Mouse (Mus musculus) embryonic facial prominence, embryonic 13.5 days (tissue): ENCODE results near the gene H2al1h. TPM values are rescaled to one million over a fixed set of nuclear protein-coding genes. Genes with fewer than 3 reads are reported as not detected.
"Not testable (repeated sequence)": the region's sequence is repeated elsewhere in the genome, so short reads cannot be mapped to it uniquely, and the experiment has no call there.

Source experiments
- ATAC-seq: fragments of 200-750 bp; cut with Nextera tagmentation; 2 replicates; pipeline ENCODE4 v1.8.0; 2017; ENCODE audit warnings: low read depth; ENCODE audit not compliant: insufficient number of reproducible peaks, insufficient read depth, low FRiP score, low TSS enrichment
- H3K27ac ChIP-seq: fragments of 300-500 bp; sonication (generic); 2 replicates; pipeline ENCODE4 v1.5.1; 2015; ENCODE audit warnings: moderate library complexity, mild to moderate bottlenecking, inconsistent platforms
- H3K27me3 ChIP-seq: fragments of 300-500 bp; sonication (generic); 2 replicates; pipeline ENCODE4 v1.6.1; 2015; ENCODE audit warnings: mild to moderate bottlenecking, inconsistent platforms
- H3K36me3 ChIP-seq: fragments of 300-500 bp; sonication (generic); 2 replicates; pipeline ENCODE4 v1.6.1; 2015; ENCODE audit warnings: mild to moderate bottlenecking, inconsistent platforms
- H3K4me1 ChIP-seq: fragments of 300-500 bp; sonication (generic); 2 replicates; pipeline ENCODE4 v1.6.1; 2015; ENCODE audit warnings: inconsistent platforms
- H3K4me2 ChIP-seq: fragments of 300-500 bp; sonication (generic); 2 replicates; pipeline ENCODE4 v1.6.1; 2015; ENCODE audit warnings: moderate library complexity, mild to moderate bottlenecking, inconsistent platforms
- H3K4me3 ChIP-seq: fragments of 300-500 bp; sonication (generic); 2 replicates; pipeline ENCODE4 v1.5.1; 2015; ENCODE audit warnings: mild to moderate bottlenecking, inconsistent platforms
- H3K9ac ChIP-seq: fragments of 300-500 bp; sonication (generic); 2 replicates; pipeline ENCODE4 v1.6.1; 2015; ENCODE audit warnings: mild to moderate bottlenecking, inconsistent platforms
- H3K9me3 ChIP-seq: fragments of 300-500 bp; sonication (generic); 2 replicates; pipeline ENCODE4 v1.6.1; 2016; ENCODE audit warnings: inconsistent platforms
- WGBS: fragments of 180-500 bp; shearing (Covaris S2); methylation state at CpG from one replicate; pipeline ENCODE4 v1.1.7; 2015; ENCODE audit warnings: mixed read lengths; 5-methylcytosine and 5-hydroxymethylcytosine counted together
- polyA plus RNA-seq: library from polyadenylated mRNA; unstranded; fragments of >200 nt; fragmentation: Nextera tagmentation; extraction: Ambion mirVana; gene quantifications from 2 replicates; pipeline ENCODE4 v1.2.1, GENCODE M21; 2015

H2al1h gene
- polyA plus RNA-seq, 1 experiment from 2014 or later: not detected

DNA sequence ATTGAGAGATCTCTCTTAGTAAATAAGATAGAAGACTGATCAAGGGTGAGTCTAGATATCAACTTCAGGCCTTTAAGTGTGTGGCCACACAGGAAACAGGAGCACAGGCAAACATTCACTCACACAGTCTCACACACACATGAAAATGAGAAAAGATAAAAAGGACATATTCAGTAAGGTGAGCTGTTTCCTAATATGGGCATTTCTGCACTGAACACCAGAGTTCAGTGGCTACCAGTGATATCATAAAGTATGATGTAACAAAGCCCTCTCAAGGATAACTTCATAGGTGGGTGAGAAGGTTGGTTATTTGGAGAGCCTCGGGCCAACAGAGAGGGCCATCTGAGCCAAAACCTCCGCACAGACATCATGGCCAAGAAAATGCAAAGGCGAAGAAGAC lies 3.3 kb upstream of the H2al1h start, which contains the start of gene H2al1g:
H2al1g (plus strand) TSS at position 301 of the 400 bp plus-strand sequence.
- H3K27me3 ChIP-seq, H3K4me2 ChIP-seq, H3K9me3 ChIP-seq, H3K36me3 ChIP-seq, H3K4me3 ChIP-seq, H3K27ac ChIP-seq, ATAC-seq, H3K4me1 ChIP-seq, H3K9ac ChIP-seq: not testable (repeated sequence)
- WGBS: no CpG with 5 or more reads among the region's 3 CpGs

DNA sequence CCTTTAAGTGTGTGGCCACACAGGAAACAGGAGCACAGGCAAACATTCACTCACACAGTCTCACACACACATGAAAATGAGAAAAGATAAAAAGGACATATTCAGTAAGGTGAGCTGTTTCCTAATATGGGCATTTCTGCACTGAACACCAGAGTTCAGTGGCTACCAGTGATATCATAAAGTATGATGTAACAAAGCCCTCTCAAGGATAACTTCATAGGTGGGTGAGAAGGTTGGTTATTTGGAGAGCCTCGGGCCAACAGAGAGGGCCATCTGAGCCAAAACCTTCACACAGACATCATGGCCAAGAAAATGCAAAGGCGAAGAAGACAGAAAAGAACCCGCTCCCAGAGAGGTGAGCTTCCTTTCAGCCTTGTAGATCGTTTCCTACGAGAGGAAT lies 3.1 kb downstream of the H2al1h start, which contains the start of gene H2al1i:
H2al1i (plus strand) TSS at position 301 of the 400 bp plus-strand sequence.
- H3K9me3 ChIP-seq, H3K27me3 ChIP-seq, H3K27ac ChIP-seq, H3K4me1 ChIP-seq, H3K9ac ChIP-seq, H3K36me3 ChIP-seq, H3K4me2 ChIP-seq, ATAC-seq, H3K4me3 ChIP-seq: not testable (repeated sequence)
- no CpG with 5 or more reads among the region's 5 CpGs for WGBS

DNA sequence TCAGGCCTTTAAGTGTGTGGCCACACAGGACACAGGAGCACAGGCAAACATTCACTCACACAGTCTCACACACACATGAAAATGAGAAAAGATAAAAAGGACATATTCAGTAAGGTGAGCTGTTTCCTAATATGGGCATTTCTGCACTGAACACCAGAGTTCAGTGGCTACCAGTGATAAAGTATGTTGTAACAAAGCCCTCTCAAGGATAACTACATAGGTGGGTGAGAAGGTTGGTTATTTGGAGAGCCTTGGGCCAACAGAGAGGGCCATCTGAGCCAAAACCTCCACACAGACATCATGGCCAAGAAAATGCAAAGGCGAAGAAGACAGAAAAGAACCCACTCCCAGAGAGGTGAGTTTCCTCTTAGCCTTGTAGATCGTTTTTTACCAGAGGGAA lies 6.2 kb downstream of the H2al1h start, which contains the start of gene H2al1j:
H2al1j (plus strand) TSS at position 301 of the 400 bp plus-strand sequence.
- 0 out of 2 replicates have a peak, but pooled peaks cover 12% of the 10 kb centered on the region for H3K27me3 ChIP-seq
- not testable (repeated sequence) for H3K36me3 ChIP-seq, H3K27ac ChIP-seq, H3K9ac ChIP-seq, H3K9me3 ChIP-seq, H3K4me1 ChIP-seq, H3K4me2 ChIP-seq, ATAC-seq, H3K4me3 ChIP-seq
- 90% methylated on average over 2 of the region's 2 CpGs for WGBS

GRCm38 (mm10) chrX:11345762-11346161 lies 24.5 kb downstream of the H2al1h start:
- 37% methylated on average over 9 of the region's 9 CpGs for WGBS
- Histone ChIP-seq H3K4me3 (no peak overlapping the region), H3K9me3 (no peaks in the 10 kb centered on the region), H3K36me3 (no peaks in the 10 kb centered on the region), H3K9ac (no peak overlapping the region), H3K27me3 (peaks cover 44% of the 10 kb centered on the region), H3K4me2 (peak overlapping the region; percentile 33), H3K4me1 (peaks cover 18% of the 10 kb centered on the region), H3K27ac (no peak overlapping the region)
- ATAC-seq: no peak

DNA sequence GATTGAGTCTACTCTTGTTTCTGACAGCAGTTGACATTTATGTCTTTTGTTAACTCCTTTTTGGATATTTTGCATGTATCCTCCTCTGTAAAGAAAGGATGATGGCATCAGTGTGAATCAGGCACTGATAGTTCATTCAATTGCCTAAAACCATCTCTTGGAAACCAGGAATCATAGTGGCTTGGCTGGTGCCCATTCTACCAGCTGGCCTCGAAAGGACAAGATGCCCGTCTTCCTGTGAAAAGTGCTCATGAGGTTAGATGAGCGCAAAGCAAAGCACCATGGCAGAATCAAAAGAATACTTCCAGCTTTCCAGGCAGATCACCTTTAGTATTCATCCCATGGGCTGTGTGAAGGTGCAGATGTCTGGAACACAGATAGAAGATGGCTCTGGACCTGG lies 25.5 kb downstream of the H2al1h start:
- Histone ChIP-seq H3K9ac (no peak overlapping the region), H3K4me1 (peaks cover 18% of the 10 kb centered on the region), H3K36me3 (no peaks in the 10 kb centered on the region), H3K27me3 (peaks cover 42% of the 10 kb centered on the region), H3K4me3 (no peak overlapping the region), H3K4me2 (no peak overlapping the region), H3K27ac (no peak overlapping the region), H3K9me3 (no peaks in the 10 kb centered on the region)
- 76% methylated on average over 3 of the region's 3 CpGs for WGBS
- ATAC-seq: no peak

DNA sequence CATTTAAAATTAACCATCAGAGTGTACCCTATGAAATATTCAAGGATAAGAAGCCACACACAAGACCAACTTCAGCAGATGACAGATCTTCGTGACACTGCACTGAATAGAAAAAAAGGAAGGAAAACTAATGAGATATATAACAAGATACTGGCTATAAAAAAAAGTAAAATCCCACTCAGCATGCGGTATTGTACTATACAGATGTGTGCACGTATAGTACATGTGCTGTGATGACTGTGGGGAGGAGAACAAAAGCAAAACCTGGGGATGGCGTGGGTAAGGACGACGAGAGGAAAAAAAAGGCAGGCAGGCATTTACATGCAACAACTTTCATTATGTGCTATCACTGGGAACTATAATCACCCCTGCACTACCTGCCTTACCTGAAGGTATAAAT lies 39.5 kb downstream of the H2al1h start:
- no peak overlapping the region for H3K27ac ChIP-seq
- 81% methylated on average over 6 of the region's 6 CpGs for WGBS
- no peak overlapping the region for H3K4me3 ChIP-seq
- H3K4me1 ChIP-seq: peaks cover 4% of the 10 kb centered on the region
- no peaks in the 10 kb centered on the region for H3K36me3 ChIP-seq
- H3K9me3 ChIP-seq: no peaks in the 10 kb centered on the region
- no peak overlapping the region for H3K9ac ChIP-seq
- H3K4me2 ChIP-seq: no peak overlapping the region
- ATAC-seq: no peak
- peaks cover 53% of the 10 kb centered on the region for H3K27me3 ChIP-seq

DNA sequence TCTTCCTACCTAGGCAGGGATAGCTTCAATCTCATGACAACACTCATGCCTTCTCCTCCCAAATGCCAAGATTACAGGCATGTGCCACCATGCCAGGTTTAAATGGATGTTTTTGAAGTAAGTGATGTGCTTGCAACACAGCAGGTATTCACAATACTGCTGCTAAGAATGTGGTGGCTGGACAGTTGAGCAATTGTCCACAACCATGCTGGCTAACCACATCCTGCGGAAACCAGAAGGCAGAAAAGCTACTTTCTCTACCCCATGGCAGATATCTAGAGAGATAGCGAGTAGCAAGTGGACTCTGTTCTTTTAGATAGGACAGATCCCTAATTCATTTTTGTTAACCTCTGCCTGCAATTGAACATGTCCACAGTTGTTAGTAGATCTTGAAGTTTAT lies 40.0 kb downstream of the H2al1h start:
- WGBS: 85% methylated on average over 2 of the region's 2 CpGs
- no peak overlapping the region for H3K27ac ChIP-seq
- no peaks in the 10 kb centered on the region for H3K9me3 ChIP-seq
- no peak overlapping the region for H3K4me2 ChIP-seq
- H3K36me3 ChIP-seq: no peaks in the 10 kb centered on the region
- no peak for ATAC-seq
- peaks cover 49% of the 10 kb centered on the region for H3K27me3 ChIP-seq
- H3K4me1 ChIP-seq: peaks cover 4% of the 10 kb centered on the region
- no peak overlapping the region for H3K9ac ChIP-seq
- no peak overlapping the region for H3K4me3 ChIP-seq

DNA sequence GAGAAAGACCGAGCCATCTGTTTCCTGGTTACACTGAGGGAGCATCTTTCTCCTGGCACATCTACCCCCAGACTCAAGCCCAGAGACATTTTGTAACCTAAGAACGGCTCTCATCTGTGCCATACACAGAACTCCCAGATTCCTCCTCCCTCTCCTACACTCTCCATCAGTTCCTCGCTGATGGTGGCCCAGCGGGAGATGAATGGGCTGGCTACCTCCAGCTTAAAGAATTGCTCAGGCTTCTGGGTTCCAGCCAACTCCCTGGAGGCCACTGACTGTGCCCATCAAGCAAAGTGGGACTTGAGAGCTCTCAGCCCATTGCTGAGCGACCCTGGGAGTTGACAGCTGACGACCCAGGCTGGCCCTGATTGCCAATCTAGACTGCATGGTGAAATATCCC lies 42.6 kb downstream of the H2al1h start:
- WGBS: 53% methylated on average over 6 of the region's 6 CpGs

GRCm38 (mm10) chrX:11365151-11365550 lies 43.9 kb downstream of the H2al1h start:
- Histone ChIP-seq H3K27me3 (peaks cover 41% of the 10 kb centered on the region), H3K36me3 (no peaks in the 10 kb centered on the region), H3K4me3 (no peak overlapping the region), H3K9me3 (no peaks in the 10 kb centered on the region), H3K9ac (no peak overlapping the region), H3K27ac (no peak overlapping the region), H3K4me1 (peaks cover 4% of the 10 kb centered on the region), H3K4me2 (no peak overlapping the region)
- no peak for ATAC-seq
- 34% methylated on average over 12 of the region's 12 CpGs for WGBS

More for the DNA sequence above, 42.6 kb downstream of the H2al1h start:
- Histone ChIP-seq H3K9me3 (no peaks in the 10 kb centered on the region), H3K27ac (no peak overlapping the region), H3K36me3 (no peaks in the 10 kb centered on the region), H3K4me2 (no peak overlapping the region), H3K4me3 (no peak overlapping the region), H3K27me3 (peaks cover 46% of the 10 kb centered on the region), H3K9ac (no peak overlapping the region), H3K4me1 (peaks cover 4% of the 10 kb centered on the region)
- ATAC-seq: no peak

Other genes with a start within 250 kb of the H2al1h start
- not detected in 2 replicates for gene H2al1a, start 22.2 kb upstream of the H2al1h start, polyA plus RNA-seq
- not detected in 2 replicates for gene H2al1b, start 19.1 kb upstream of the H2al1h start, polyA plus RNA-seq
- not detected in 2 replicates for gene H2al1c, start 15.8 kb upstream of the H2al1h start, polyA plus RNA-seq
- not detected in 2 replicates for gene H2al1d, start 12.7 kb upstream of the H2al1h start, polyA plus RNA-seq
- gene H2al1e, start 9.6 kb upstream of the H2al1h start, polyA plus RNA-seq: not detected in 2 replicates
- not detected in 2 replicates for gene H2al1f, start 6.3 kb upstream of the H2al1h start, polyA plus RNA-seq
- gene H2al1g, start 3.2 kb upstream of the H2al1h start, polyA plus RNA-seq: not detected in 2 replicates
- gene H2al1i, start 3.2 kb downstream of the H2al1h start, polyA plus RNA-seq: not detected in 2 replicates
- not detected in 2 replicates for gene H2al1j, start 6.3 kb downstream of the H2al1h start, polyA plus RNA-seq